Comparison of ENCODE assay signal across 10 mouse cellular contexts in the genomic region with DNA sequence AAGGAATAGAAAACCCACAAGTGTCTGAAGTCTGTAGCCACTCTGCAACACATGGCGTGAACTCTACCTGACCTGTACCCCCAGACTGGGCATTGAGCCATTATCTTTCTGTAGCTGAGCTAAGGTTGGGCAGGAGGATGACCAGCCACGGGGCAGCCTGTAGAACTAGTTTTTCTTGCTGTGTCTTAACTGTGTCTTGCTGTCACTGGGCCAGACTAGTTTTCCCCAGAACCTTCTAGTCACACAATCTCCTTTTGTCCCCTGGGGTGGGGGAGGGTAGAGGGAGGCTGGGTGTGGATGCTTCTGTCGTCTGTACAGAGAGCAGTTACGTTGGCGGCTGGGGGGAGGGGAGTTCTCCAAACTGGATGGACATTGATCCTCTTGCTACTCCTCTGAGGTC. TPM values are rescaled to one million over a fixed set of nuclear protein-coding genes. Genes with fewer than 3 reads are reported as not detected.
DNase-seq lines count a peak whose midpoint lies in the region; ATAC-seq and TF ChIP-seq lines count a peak whose summit lies in the region.
"Had no signal": no experiment of that assay in that cellular context is flagged by ENCODE, and none has a peak within 500 bp of the region (broad histone marks: within the 10 kb centered on the region; RNA-seq: fewer than 3 reads in every experiment).

No protein-coding gene starts in this region.

- 51% methylated on average over 5 of the region's 5 CpGs for WGBS in hindbrain, embryonic 10.5 days
- 41% methylated on average over 5 of the region's 5 CpGs for WGBS in hindbrain, postnatal 0 days
- WGBS in embryonic facial prominence, embryonic 15.5 days, result 26% methylated on average over 5 of the region's 5 CpGs
- WGBS in stomach, embryonic 16.5 days, result 27% methylated on average over 5 of the region's 5 CpGs
- 42% methylated on average over 5 of the region's 5 CpGs for WGBS in midbrain, embryonic 13.5 days

- H3K4me2 ChIP-seq in hindbrain, postnatal 0 days (ENCODE audit: low read depth, low read length), result no peak overlapping the region
- H3K4me2 ChIP-seq in embryonic facial prominence, embryonic 15.5 days (replicated peaks), result no peak overlapping the region
- no peak overlapping the region; the same call in 1 of the 2 replicates for H3K4me2 ChIP-seq in stomach, embryonic 16.5 days (ENCODE audit: low read depth, low read length)
- H3K4me2 ChIP-seq in midbrain, embryonic 13.5 days (replicated peaks), result no peak overlapping the region

- H3K36me3 ChIP-seq in hindbrain, embryonic 10.5 days, result no peaks in the 10 kb centered on the region
- H3K36me3 ChIP-seq in hindbrain, postnatal 0 days (ENCODE audit: insufficient read depth, low read length), result no peaks in the 10 kb centered on the region
- H3K36me3 ChIP-seq in embryonic facial prominence, embryonic 15.5 days, result no peaks in the 10 kb centered on the region
- no peaks in the 10 kb centered on the region for H3K36me3 ChIP-seq in stomach, embryonic 16.5 days (ENCODE audit: control insufficient read depth, insufficient read depth, low read length)
- no peaks in the 10 kb centered on the region for H3K36me3 ChIP-seq in midbrain, embryonic 13.5 days

- peak; percentile 35 for DNase-seq in hindbrain, embryonic 10.5 days (ENCODE audit: low spot score)
- DNase-seq in hindbrain, postnatal 0 days (ENCODE audit: low spot score), result no peak
- DNase-seq in kidney, postnatal 25 days, result peak; percentile 72 to 86
- DNase-seq in frontal cortex, postnatal 36 days (ENCODE audit: low spot score in 2 of 2), result no peak
- no peak for DNase-seq in layer of hippocampus, adult 2 months (ENCODE audit: low spot score in 2 of 2)
- DNase-seq: cerebellum, postnatal 10 days; right cerebral cortex, postnatal 14 days had no signal

- no peak for ATAC-seq in hindbrain, postnatal 0 days
- ATAC-seq in embryonic facial prominence, embryonic 15.5 days (ENCODE audit: insufficient number of reproducible peaks, low FRiP score, low TSS enrichment, low read depth), result peak; percentile 21; the same call in 1 of the 2 replicates
- ATAC-seq in stomach, embryonic 16.5 days (ENCODE audit: insufficient read depth, low FRiP score), result peak; percentile 85; the same call in 1 of the 2 replicates
- ATAC-seq in midbrain, embryonic 13.5 days, result no peak

- H3K9ac ChIP-seq in hindbrain, postnatal 0 days (replicated peaks; ENCODE audit: low read length), result no peak overlapping the region
- H3K9ac ChIP-seq in embryonic facial prominence, embryonic 15.5 days, result no peak overlapping the region
- H3K9ac ChIP-seq in stomach, embryonic 16.5 days (ENCODE audit: low read length), result no peak overlapping the region
- H3K9ac ChIP-seq in midbrain, embryonic 13.5 days (replicated peaks), result no peak overlapping the region

- no peak for TF ChIP-seq CTCF in hindbrain, postnatal 0 days (IDR thresholded peaks at IDR 0.05; ENCODE audit: low read depth)
- TF ChIP-seq CTCF in layer of hippocampus, adult 2 months (conservative IDR thresholded peaks at IDR 0.05), result no peak

- H3K27me3 ChIP-seq in hindbrain, embryonic 10.5 days (ENCODE audit: insufficient read depth, poor library complexity, severe bottlenecking), result peaks cover 3% of the 10 kb centered on the region; the same call in 1 of the 2 replicates
- H3K27me3 ChIP-seq in hindbrain, postnatal 0 days (ENCODE audit: insufficient read depth, low read length), result no peaks in the 10 kb centered on the region
- H3K27me3 ChIP-seq in embryonic facial prominence, embryonic 15.5 days, result no peaks in the 10 kb centered on the region
- no peaks in the 10 kb centered on the region for H3K27me3 ChIP-seq in stomach, embryonic 16.5 days (ENCODE audit: control insufficient read depth, insufficient read depth, low read length)
- no peaks in the 10 kb centered on the region for H3K27me3 ChIP-seq in midbrain, embryonic 13.5 days

- no peaks in the 10 kb centered on the region for H3K9me3 ChIP-seq in hindbrain, embryonic 10.5 days
- H3K9me3 ChIP-seq in hindbrain, postnatal 0 days (ENCODE audit: low read length), result no peaks in the 10 kb centered on the region
- H3K9me3 ChIP-seq in embryonic facial prominence, embryonic 15.5 days (replicated peaks), result no peaks in the 10 kb centered on the region
- no peaks in the 10 kb centered on the region for H3K9me3 ChIP-seq in stomach, embryonic 16.5 days (replicated peaks; ENCODE audit: control insufficient read depth, low read length)
- H3K9me3 ChIP-seq in midbrain, embryonic 13.5 days, result no peaks in the 10 kb centered on the region

- H3K4me3 ChIP-seq in hindbrain, embryonic 10.5 days, result no peak overlapping the region
- H3K4me3 ChIP-seq in hindbrain, postnatal 0 days (ENCODE audit: low read length), result no peak overlapping the region
- H3K4me3 ChIP-seq in embryonic facial prominence, embryonic 15.5 days (replicated peaks), result no peak overlapping the region
- H3K4me3 ChIP-seq in stomach, embryonic 16.5 days (replicated peaks; ENCODE audit: low read length), result no peak overlapping the region
- no peak overlapping the region for H3K4me3 ChIP-seq in midbrain, embryonic 13.5 days (replicated peaks)
- H3K4me3 ChIP-seq in layer of hippocampus, adult 2 months, result no peak overlapping the region

- H3K27ac ChIP-seq in hindbrain, embryonic 10.5 days, result peak overlapping the region; percentile 85
- no peak overlapping the region for H3K27ac ChIP-seq in hindbrain, postnatal 0 days
- H3K27ac ChIP-seq in embryonic facial prominence, embryonic 15.5 days (replicated peaks), result 0 out of 2 replicates have a peak overlapping the region, but pooled peaks have one; percentile 3
- H3K27ac ChIP-seq in stomach, embryonic 16.5 days (ENCODE audit: low read length), result peak overlapping the region; percentile 80
- H3K27ac ChIP-seq in midbrain, embryonic 13.5 days, result no peak overlapping the region
- H3K27ac ChIP-seq in layer of hippocampus, adult 2 months, result no peak overlapping the region

- peaks cover 75% of the 10 kb centered on the region for H3K4me1 ChIP-seq in hindbrain, embryonic 10.5 days (replicated peaks)
- peaks cover 4% of the 10 kb centered on the region; the same call in 1 of the 2 replicates for H3K4me1 ChIP-seq in hindbrain, postnatal 0 days (ENCODE audit: insufficient read depth, low read length)
- H3K4me1 ChIP-seq in embryonic facial prominence, embryonic 15.5 days, result peaks cover 6% of the 10 kb centered on the region; the same call in 1 of the 2 replicates
- peaks cover 13% of the 10 kb centered on the region for H3K4me1 ChIP-seq in stomach, embryonic 16.5 days (ENCODE audit: control insufficient read depth, insufficient read depth, low read length)
- peaks cover 31% of the 10 kb centered on the region for H3K4me1 ChIP-seq in midbrain, embryonic 13.5 days (replicated peaks)

RNA-seq across cellular contexts. Expression of gene Klhdc7a, which starts 10.9 kb away (rescaled TPM):
- 0.41 and 0.47 TPM in 2 replicates for polyA plus RNA-seq in hindbrain, embryonic 10.5 days (2016; fragmentation: Nextera tagmentation; extraction: Ambion mirVana)
- total RNA-seq in hindbrain, postnatal 0 days (2014; rRNA removed), result 1.0 and 1.6 TPM in 2 replicates
- 0.58 and 0.69 TPM in 2 replicates for polyA plus RNA-seq in hindbrain, postnatal 0 days (2015; fragmentation: Nextera tagmentation; extraction: Ambion mirVana)
- 0.53 and 0.60 TPM in 2 replicates for polyA plus RNA-seq in embryonic facial prominence, embryonic 15.5 days (2015; fragmentation: Nextera tagmentation; extraction: Ambion mirVana)
- polyA plus RNA-seq in stomach, embryonic 16.5 days (2015; fragmentation: Nextera tagmentation; extraction: Ambion mirVana), result 0.98 and 1.7 TPM in 2 replicates
- 0.46 and 0.58 TPM in 2 replicates for polyA plus RNA-seq in midbrain, embryonic 13.5 days (2015; fragmentation: Nextera tagmentation; extraction: Ambion mirVana)
- total RNA-seq in layer of hippocampus, adult 2 months (2021), result 1 to 10 TPM; 9.3 to 9.6 TPM

Comparison
In these comparisons a context has a peak if more than half of its experiments do, and no peak if none do; other contexts are left out.
1. DNase-seq: peak in hindbrain, embryonic 10.5 days (single experiment) and kidney, postnatal 25 days (2 of 2); none in hindbrain, postnatal 0 days (single experiment), frontal cortex, postnatal 36 days (0 of 2) and layer of hippocampus, adult 2 months (0 of 2).
2. H3K27ac ChIP-seq: peak in hindbrain, embryonic 10.5 days (single experiment), embryonic facial prominence, embryonic 15.5 days (single experiment) and stomach, embryonic 16.5 days (single experiment); none in hindbrain, postnatal 0 days (single experiment), midbrain, embryonic 13.5 days (single experiment) and layer of hippocampus, adult 2 months (single experiment).
3. ATAC-seq: peak in embryonic facial prominence, embryonic 15.5 days (single experiment) and stomach, embryonic 16.5 days (single experiment); none in hindbrain, postnatal 0 days (single experiment) and midbrain, embryonic 13.5 days (single experiment).